Mouse (Mus musculus) stomach, postnatal 0 days (tissue): ENCODE results near the gene Mok.

Source experiments
- CTCF ChIP-seq: IDR thresholded peaks from 2 replicates; pipeline ENCODE4 v1.5.1; 2016; ENCODE audit warnings: antibody characterized with exemption, low read depth, mild to moderate bottlenecking, moderate library complexity
- EP300 ChIP-seq: optimal IDR thresholded peaks from 2 replicates; pipeline ENCODE3; 2016; ENCODE audit warnings: antibody characterized with exemption

- TF ChIP-seq CTCF: no peak
- no peak for TF ChIP-seq EP300
These were observed 16.5 kb upstream of the Mok start for GRCm38 (mm10) chr12:110857196-110857595.
